Mouse (Mus musculus) kidney, postnatal 36 days (tissue): ENCODE measurements around the gene Pink1.
A peak's percentile ranks its signal among the peaks of the same experiment; 100 is the strongest.

ENCODE experiments used
- DNase-seq, 2 experiments: peaks; one replicate each; pipeline ENCODE4 v3.0.0; 2021 to 2022; ENCODE audit warnings: mixed read lengths in 2 of 2

The Pink1 gene

GRCm38 (mm10) chr4:138311595-138311994, 14.5 kb downstream of the Pink1 start:
- DNase-seq, result peak; percentile 63 to 83

GRCm38 (mm10) chr4:138310311-138310910, 15.7 kb downstream of the Pink1 start:
- no peak for DNase-seq

GRCm38 (mm10) chr4:138307739-138308138, 18.4 kb downstream of the Pink1 start:
- no peak for DNase-seq

GRCm38 (mm10) chr4:138307025-138307424, 19.1 kb downstream of the Pink1 start:
- no peak for DNase-seq

GRCm38 (mm10) chr4:138304340-138305104, 21.6 kb downstream of the Pink1 start, which contains the start of gene Ddost:
TSS of gene Ddost (plus strand) at chr4:138304730.
- DNase-seq, result peak; percentile 99 to 100

- DNase-seq, result no peak
Observed at GRCm38 (mm10) chr4:138303742-138304141, 22.4 kb downstream of the Pink1 start.

GRCm38 (mm10) chr4:138303011-138303410, 23.1 kb downstream of the Pink1 start:
- no peak for DNase-seq

GRCm38 (mm10) chr4:138301271-138301780, 24.8 kb downstream of the Pink1 start:
- DNase-seq, result no peak

- no peak for DNase-seq
Observed at GRCm38 (mm10) chr4:138293949-138294550, 32.1 kb downstream of the Pink1 start.

GRCm38 (mm10) chr4:138293261-138293948, 32.7 kb downstream of the Pink1 start:
- no peak for DNase-seq

GRCm38 (mm10) chr4:138292028-138292427, 34.1 kb downstream of the Pink1 start:
- DNase-seq, result no peak

- no peak for DNase-seq
Observed at GRCm38 (mm10) chr4:138288691-138289090, 37.4 kb downstream of the Pink1 start.

GRCm38 (mm10) chr4:138286411-138286810, 39.7 kb downstream of the Pink1 start:
- no peak for DNase-seq

GRCm38 (mm10) chr4:138282834-138283233, 43.3 kb downstream of the Pink1 start:
- peak; percentile 62 to 68 for DNase-seq

- no peak for DNase-seq
Observed at GRCm38 (mm10) chr4:138278346-138278745, 47.8 kb downstream of the Pink1 start.

- DNase-seq, result no peak
Observed at GRCm38 (mm10) chr4:138272011-138272997, 53.8 kb downstream of the Pink1 start.

GRCm38 (mm10) chr4:138267869-138268268, 58.2 kb downstream of the Pink1 start:
- no peak for DNase-seq
